Mouse (Mus musculus): ENCODE measurements at regions not wholly inside any gene's neighbourhood (a gene's known extent, or its start where the extent isn't known, plus 50 kb on each side); places are given as distances from the start of the nearest gene placed in this dataset.

- DNase-seq (ENCODE audit: low read depth, low spot score) = no peak
These were observed 212.6 kb upstream of the Igfbp7 start for GRCm38 (mm10) chr5:77620402-77620801.

GRCm38 (mm10) chr5:77610496-77610895 lies 202.7 kb upstream of the Igfbp7 start:
- no peak for DNase-seq (ENCODE audit: low read depth, low spot score)

GRCm38 (mm10) chr5:77594719-77595118 lies 186.9 kb upstream of the Igfbp7 start:
- no peak for DNase-seq (ENCODE audit: low read depth, low spot score)

GRCm38 (mm10) chr5:77589252-77589651 lies 181.4 kb upstream of the Igfbp7 start:
- no peak for DNase-seq (ENCODE audit: low read depth, low spot score)

- no peak for DNase-seq (ENCODE audit: low read depth, low spot score)
These were observed 173.9 kb upstream of the Igfbp7 start for GRCm38 (mm10) chr5:77581702-77582101.

GRCm38 (mm10) chr5:77581106-77581638 lies 173.3 kb upstream of the Igfbp7 start:
- no peak for DNase-seq (ENCODE audit: low read depth, low spot score)

GRCm38 (mm10) chr5:77579826-77580745 lies 172.2 kb upstream of the Igfbp7 start:
- DNase-seq (ENCODE audit: low read depth, low spot score) = no peak

- DNase-seq (ENCODE audit: low read depth, low spot score) = no peak
These were observed 169.0 kb upstream of the Igfbp7 start for GRCm38 (mm10) chr5:77576881-77577280.

- DNase-seq (ENCODE audit: low read depth, low spot score) = no peak
These were observed 167.9 kb upstream of the Igfbp7 start for GRCm38 (mm10) chr5:77575780-77576179.

GRCm38 (mm10) chr5:77570364-77570763 lies 162.5 kb upstream of the Igfbp7 start:
- DNase-seq (ENCODE audit: low read depth, low spot score) = no peak

- DNase-seq (ENCODE audit: low read depth, low spot score) = no peak
These were observed 160.3 kb upstream of the Igfbp7 start for GRCm38 (mm10) chr5:77568121-77568520.

- no peak for DNase-seq (ENCODE audit: low read depth, low spot score)
These were observed 144.7 kb upstream of the Igfbp7 start for GRCm38 (mm10) chr5:77552580-77552979.

- no peak for DNase-seq (ENCODE audit: low read depth, low spot score)
These were observed 144.2 kb upstream of the Igfbp7 start for GRCm38 (mm10) chr5:77552081-77552480.

- DNase-seq (ENCODE audit: low read depth, low spot score) = no peak
These were observed 138.3 kb upstream of the Igfbp7 start for GRCm38 (mm10) chr5:77546001-77546620.

GRCm38 (mm10) chr5:77532261-77533015 lies 124.6 kb upstream of the Igfbp7 start:
- DNase-seq (ENCODE audit: low read depth, low spot score) = no peak

GRCm38 (mm10) chr5:77530376-77530775 lies 122.5 kb upstream of the Igfbp7 start:
- no peak for DNase-seq (ENCODE audit: low read depth, low spot score)

- no peak for DNase-seq (ENCODE audit: low read depth, low spot score)
These were observed 109.4 kb upstream of the Igfbp7 start for GRCm38 (mm10) chr5:77517252-77517651.

GRCm38 (mm10) chr5:77515448-77515847 lies 107.6 kb upstream of the Igfbp7 start:
- DNase-seq (ENCODE audit: low read depth, low spot score) = no peak

GRCm38 (mm10) chr5:77502684-77503083 lies 94.8 kb upstream of the Igfbp7 start:
- no peak for DNase-seq (ENCODE audit: low read depth, low spot score)

GRCm38 (mm10) chr5:77499949-77500460 lies 92.2 kb upstream of the Igfbp7 start:
- no peak for DNase-seq (ENCODE audit: low read depth, low spot score)

GRCm38 (mm10) chr5:77494601-77495000 lies 86.8 kb upstream of the Igfbp7 start:
- DNase-seq (ENCODE audit: low read depth, low spot score) = no peak

- no peak for DNase-seq (ENCODE audit: low read depth, low spot score)
These were observed 81.1 kb upstream of the Igfbp7 start for GRCm38 (mm10) chr5:77488969-77489368.

All from A20 (cell line).